Mouse (Mus musculus) v-Abl transformed pro-B cells (cell line): ENCODE data around the gene Gm2115.

Experiments
- in situ Hi-C, 2 experiments: fragments of 400-800 bp; cut with MboI; formaldehyde crosslinking; loops; one replicate each; pipeline ENCODE4 v1.15.1; 2025; ENCODE audit not compliant: unreplicated experiment in 2 of 2

Gm2115 gene

DNA sequence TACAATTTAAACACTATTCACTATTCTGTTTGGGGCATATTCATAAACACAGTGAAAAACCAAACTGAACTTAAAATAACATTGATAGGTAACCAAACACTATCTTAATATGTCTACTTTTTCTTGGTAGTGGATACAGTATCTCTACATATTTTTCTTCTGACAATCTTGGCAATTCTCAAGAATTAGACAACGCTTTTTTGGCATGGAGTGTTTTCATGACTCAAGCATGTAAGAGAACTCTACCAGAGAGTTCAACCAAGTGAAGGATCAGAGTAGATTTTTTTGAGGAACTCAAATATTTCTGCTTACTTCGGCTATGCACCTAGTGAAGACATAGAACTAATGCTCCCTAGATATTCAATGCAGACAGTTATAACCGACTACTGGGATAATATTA is 92.2 kb downstream of the Gm2115 start:
- in situ Hi-C loops = loop anchor here in 1 of 2 experiments (25.0 kb wide), 1 partner anchor 709 kb away; no protein-coding TSS in a partner anchor

DNA sequence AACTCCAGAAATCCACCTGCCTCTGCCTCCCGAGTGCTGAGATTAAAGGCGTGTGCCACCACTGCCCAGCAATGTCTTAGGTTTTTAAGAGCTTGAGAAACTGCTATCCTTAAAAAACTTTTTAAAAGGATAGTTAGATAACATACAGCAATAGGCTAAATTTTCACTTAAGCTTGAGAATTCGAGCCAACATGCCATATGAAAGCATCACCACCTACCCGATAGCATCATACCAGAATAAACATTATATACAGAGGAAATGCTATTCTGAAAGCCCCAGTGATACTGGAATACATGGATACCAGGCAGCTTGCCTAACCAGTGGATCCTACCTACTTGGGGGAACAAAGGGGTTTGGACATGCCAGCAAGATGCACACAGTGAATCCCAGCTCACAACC is 95.0 kb downstream of the Gm2115 start:
- in situ Hi-C loops = loop anchor here in 1 of 2 experiments (25.0 kb wide), 1 partner anchor 711 kb away; no protein-coding TSS in a partner anchor

DNA sequence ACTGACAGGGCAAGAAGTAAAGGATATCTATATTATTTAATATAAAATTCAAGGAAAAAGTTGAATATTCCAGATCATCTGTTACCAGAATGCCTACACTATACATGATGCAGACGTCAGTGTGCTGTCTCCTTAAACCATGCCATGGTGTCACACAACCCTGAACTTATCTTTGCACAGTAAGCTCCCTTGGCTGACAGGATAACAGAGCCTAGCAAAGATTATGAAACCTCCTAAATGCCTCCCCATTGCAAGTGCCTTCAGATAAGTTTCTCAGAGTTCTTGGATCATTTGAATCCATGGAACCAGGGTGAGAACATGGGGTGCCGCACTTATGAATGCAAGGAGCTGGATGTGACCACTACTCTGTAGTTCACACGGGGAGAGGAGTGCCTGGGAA is 103.1 kb downstream of the Gm2115 start:
- in situ Hi-C loops = no loop called here
